Mouse (Mus musculus) CD4-positive, CD25-positive, alpha-beta regulatory T cell (primary cell): ENCODE results near the gene 1110002E22Rik. TPM values are rescaled to one million over a fixed set of nuclear protein-coding genes. Genes with fewer than 3 reads are reported as not detected.

Source experiments
- polyA plus RNA-seq: library from polyadenylated mRNA; unstranded; fragments of 100-300 nt; shearing (Covaris generic); gene quantifications from one replicate; pipeline ENCODE4 v1.2.1, GENCODE M21; 2017

Gene 1110002E22Rik
- not detected for polyA plus RNA-seq

DNA sequence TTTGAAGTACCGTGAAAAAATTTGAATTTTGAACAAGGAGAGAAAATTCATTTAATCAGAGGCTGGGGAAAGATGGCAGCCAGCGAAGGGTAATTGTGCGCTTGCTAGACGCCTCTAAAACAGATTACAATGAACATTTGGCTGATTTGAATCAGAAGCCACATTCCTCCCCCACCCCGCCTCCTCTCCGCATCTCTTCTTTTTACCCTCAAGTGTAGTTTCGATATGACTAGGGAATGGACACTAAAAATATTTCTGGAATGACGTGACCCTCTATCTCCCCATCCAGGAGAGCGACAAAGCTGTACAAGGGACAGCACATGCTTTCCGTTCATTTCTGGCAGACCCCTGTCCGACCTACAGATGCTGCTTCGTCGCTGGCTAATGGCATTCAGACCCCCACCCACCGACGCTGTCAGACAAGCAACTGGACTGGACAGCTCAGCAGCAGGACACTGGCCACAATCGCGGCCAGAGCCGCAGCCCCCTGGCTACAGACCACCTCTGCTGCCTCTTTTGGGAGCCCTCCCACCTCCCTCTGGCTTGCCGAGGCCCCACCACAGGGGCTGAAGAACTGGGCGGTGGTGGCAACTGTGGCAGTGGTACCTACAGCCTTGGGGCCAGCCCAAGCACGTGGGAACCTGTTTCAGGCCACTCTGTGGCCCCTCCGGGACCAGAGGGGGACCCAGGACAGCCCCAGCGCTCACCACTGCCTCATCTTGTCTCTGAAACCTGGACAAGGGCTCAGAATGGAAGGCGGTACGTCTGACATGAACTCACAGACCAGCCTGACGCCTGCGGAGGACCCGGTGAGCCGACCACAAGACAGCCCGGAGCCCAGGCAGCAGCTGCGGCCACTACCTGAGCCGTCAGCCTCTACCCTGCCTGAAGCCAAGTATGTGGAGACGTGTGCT is at the start of gene 1110002E22Rik:
TSS of gene 1110002E22Rik (plus strand) at position 321 of the 914 bp plus-strand sequence.

DNA sequence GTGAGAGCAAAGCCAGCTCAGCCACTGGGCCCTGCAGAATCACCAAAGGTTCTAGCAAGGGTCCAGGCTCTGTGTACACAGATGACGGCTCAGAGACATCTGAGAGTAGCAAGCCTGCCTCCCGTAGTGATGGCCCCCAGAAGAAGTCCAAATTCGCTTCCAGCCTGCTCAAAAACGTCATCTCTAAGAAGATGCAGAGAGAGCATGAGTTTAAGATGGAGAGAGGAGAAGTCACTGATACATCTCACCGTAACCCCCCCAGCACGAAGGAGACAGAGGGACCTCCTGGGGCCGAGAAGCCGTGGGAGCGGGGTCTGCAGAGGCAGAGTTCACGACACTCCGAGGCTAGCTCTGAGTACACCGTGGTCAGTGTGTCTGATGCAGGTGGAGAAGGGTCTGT is 2.4 kb downstream of the 1110002E22Rik start, which contains the start of gene Gm5105:
TSS of gene Gm5105 (minus strand) at position 101 of the 400 bp plus-strand sequence.

Other genes with a start within 250 kb of the 1110002E22Rik start
- gene H2afz, start 200.6 kb upstream of the 1110002E22Rik start, polyA plus RNA-seq, result 1,163 TPM
- 11.9 TPM for gene Dnajb14, start 197.4 kb upstream of the 1110002E22Rik start, polyA plus RNA-seq
- 64.0 TPM for gene Lamtor3, start 146.5 kb upstream of the 1110002E22Rik start, polyA plus RNA-seq
- gene Dapp1, start 83.5 kb upstream of the 1110002E22Rik start, polyA plus RNA-seq, result 88.2 TPM
- not detected for gene Gm5105, start 2.3 kb downstream of the 1110002E22Rik start, polyA plus RNA-seq
- 9.5 TPM for gene Trmt10a, start 78.4 kb downstream of the 1110002E22Rik start, polyA plus RNA-seq
- gene Mttp, start 79.9 kb downstream of the 1110002E22Rik start, polyA plus RNA-seq, result 4.7 TPM
- gene 4930579F01Rik, start 128.8 kb downstream of the 1110002E22Rik start, polyA plus RNA-seq, result not detected
- gene Adh7, start 152.7 kb downstream of the 1110002E22Rik start, polyA plus RNA-seq, result not detected
- 6.7 TPM for gene Adh1, start 195.9 kb downstream of the 1110002E22Rik start, polyA plus RNA-seq
- not detected for gene Adh6a, start 248.2 kb downstream of the 1110002E22Rik start, polyA plus RNA-seq